Mouse (Mus musculus) bone marrow macrophage, adult 2 months (primary cell): ENCODE data around the gene Nr6a1.

ENCODE experiments used
- CTCF ChIP-seq: IDR thresholded peaks from 2 replicates; pipeline ENCODE4 v1.5.1; 2012; ENCODE audit warnings: low read depth, mild to moderate bottlenecking, low read length, moderate library complexity
- POLR2A ChIP-seq: IDR thresholded peaks from 2 replicates; pipeline ENCODE4 v1.6.1; 2012; ENCODE audit warnings: mild to moderate bottlenecking, low read depth, low read length, borderline replicate concordance

DNA sequence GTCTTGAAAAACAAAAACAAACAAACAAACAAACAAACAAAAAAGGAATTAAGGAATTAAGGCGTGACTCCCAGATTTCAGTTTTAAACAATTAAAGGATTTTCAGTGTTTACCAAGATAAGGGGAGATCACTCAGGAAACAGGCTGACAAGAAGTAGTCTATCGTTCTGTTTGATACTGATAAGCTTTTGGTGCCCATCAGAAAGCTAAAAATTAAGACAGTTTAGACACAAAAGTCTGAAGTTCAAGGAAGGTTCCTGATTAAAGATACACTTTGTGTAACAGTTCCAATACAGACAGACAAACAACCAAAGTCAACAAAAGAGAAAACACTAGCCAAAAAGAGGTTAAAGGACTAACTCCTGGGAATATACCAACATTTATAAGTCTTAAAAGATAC, 152.6 kb downstream of the Nr6a1 start:
- TF ChIP-seq CTCF = no peak
- TF ChIP-seq POLR2A = no peak
